Mouse (Mus musculus): Measurements from ENCODE around the gene Maml2. TPM values are rescaled to one million over a fixed set of nuclear protein-coding genes. Genes with fewer than 3 reads are reported as not detected.

The Maml2 gene
- total RNA-seq, 2 experiments from 2014 or later, result 0.46 to 2.9 TPM

- ATAC-seq (replicated peaks; ENCODE audit: poor library complexity), result no peak
Measured at GRCm38 (mm10) chr9:13525075-13525474, 227.3 kb downstream of the Maml2 start.

GRCm38 (mm10) chr9:13525561-13526255, 228.0 kb downstream of the Maml2 start:
- ATAC-seq (replicated peaks; ENCODE audit: poor library complexity), result peak; percentile 35; the same call in 1 of the 2 replicates

- ATAC-seq (replicated peaks; ENCODE audit: poor library complexity), result no peak
Measured at GRCm38 (mm10) chr9:13530575-13530974, 232.8 kb downstream of the Maml2 start.

- no peak for ATAC-seq (replicated peaks; ENCODE audit: poor library complexity)
Measured at GRCm38 (mm10) chr9:13533076-13533707, 235.4 kb downstream of the Maml2 start.

- no peak for ATAC-seq (replicated peaks; ENCODE audit: poor library complexity)
Measured at GRCm38 (mm10) chr9:13535803-13536202, 238.0 kb downstream of the Maml2 start.

GRCm38 (mm10) chr9:13536419-13537261, 238.9 kb downstream of the Maml2 start:
- ATAC-seq (replicated peaks; ENCODE audit: poor library complexity), result peak; percentile 85

GRCm38 (mm10) chr9:13538200-13538599, 240.4 kb downstream of the Maml2 start:
- no peak for ATAC-seq (replicated peaks; ENCODE audit: poor library complexity)

GRCm38 (mm10) chr9:13539535-13539934, 241.8 kb downstream of the Maml2 start:
- ATAC-seq (replicated peaks; ENCODE audit: poor library complexity), result no peak

- no peak for ATAC-seq (replicated peaks; ENCODE audit: poor library complexity)
Measured at GRCm38 (mm10) chr9:13540227-13540626, 242.5 kb downstream of the Maml2 start.

GRCm38 (mm10) chr9:13540781-13541180, 243.0 kb downstream of the Maml2 start:
- peak; percentile 71 for ATAC-seq (replicated peaks; ENCODE audit: poor library complexity)

- ATAC-seq (replicated peaks; ENCODE audit: poor library complexity), result no peak
Measured at GRCm38 (mm10) chr9:13543167-13543566, 245.4 kb downstream of the Maml2 start.

- no peak for ATAC-seq (replicated peaks; ENCODE audit: poor library complexity)
Measured at GRCm38 (mm10) chr9:13544133-13544532, 246.4 kb downstream of the Maml2 start.

- peak; percentile 83 for ATAC-seq (replicated peaks; ENCODE audit: poor library complexity)
Measured at GRCm38 (mm10) chr9:13545726-13546125, 248.0 kb downstream of the Maml2 start.

GRCm38 (mm10) chr9:13549911-13550310, 252.2 kb downstream of the Maml2 start:
- no peak for ATAC-seq (replicated peaks; ENCODE audit: poor library complexity)

GRCm38 (mm10) chr9:13552380-13553052, 254.8 kb downstream of the Maml2 start:
- no peak for ATAC-seq (replicated peaks; ENCODE audit: poor library complexity)

- ATAC-seq (replicated peaks; ENCODE audit: poor library complexity), result peak; percentile 65
Measured at GRCm38 (mm10) chr9:13554773-13555172, 257.0 kb downstream of the Maml2 start.

GRCm38 (mm10) chr9:13555973-13556481, 258.3 kb downstream of the Maml2 start:
- no peak for ATAC-seq (replicated peaks; ENCODE audit: poor library complexity)

- 0 out of 2 replicates have a peak, but pooled peaks have one; percentile 19 for ATAC-seq (replicated peaks; ENCODE audit: poor library complexity)
Measured at GRCm38 (mm10) chr9:13556696-13557095, 258.9 kb downstream of the Maml2 start.

GRCm38 (mm10) chr9:13558811-13559372, 261.1 kb downstream of the Maml2 start:
- ATAC-seq (replicated peaks; ENCODE audit: poor library complexity), result no peak

- ATAC-seq (replicated peaks; ENCODE audit: poor library complexity), result no peak
Measured at GRCm38 (mm10) chr9:13560651-13561050, 262.9 kb downstream of the Maml2 start.
